Mouse (Mus musculus) liver, adult 2 months (tissue): ENCODE measurements around the gene Sfxn5.

Experiments used
- CTCF ChIP-seq: fragments of 200-500 bp; IDR thresholded peaks from 2 replicates; pipeline ENCODE4 v1.5.1; 2011; ENCODE audit warnings: low read depth, low read length, control low read depth
- POLR2A ChIP-seq: fragments of 200-500 bp; IDR thresholded peaks from 2 replicates; pipeline ENCODE4 v1.6.1; 2011; ENCODE audit warnings: low read length, control low read depth; ENCODE audit not compliant: insufficient read depth; ENCODE audit errors: extremely low read depth

DNA sequence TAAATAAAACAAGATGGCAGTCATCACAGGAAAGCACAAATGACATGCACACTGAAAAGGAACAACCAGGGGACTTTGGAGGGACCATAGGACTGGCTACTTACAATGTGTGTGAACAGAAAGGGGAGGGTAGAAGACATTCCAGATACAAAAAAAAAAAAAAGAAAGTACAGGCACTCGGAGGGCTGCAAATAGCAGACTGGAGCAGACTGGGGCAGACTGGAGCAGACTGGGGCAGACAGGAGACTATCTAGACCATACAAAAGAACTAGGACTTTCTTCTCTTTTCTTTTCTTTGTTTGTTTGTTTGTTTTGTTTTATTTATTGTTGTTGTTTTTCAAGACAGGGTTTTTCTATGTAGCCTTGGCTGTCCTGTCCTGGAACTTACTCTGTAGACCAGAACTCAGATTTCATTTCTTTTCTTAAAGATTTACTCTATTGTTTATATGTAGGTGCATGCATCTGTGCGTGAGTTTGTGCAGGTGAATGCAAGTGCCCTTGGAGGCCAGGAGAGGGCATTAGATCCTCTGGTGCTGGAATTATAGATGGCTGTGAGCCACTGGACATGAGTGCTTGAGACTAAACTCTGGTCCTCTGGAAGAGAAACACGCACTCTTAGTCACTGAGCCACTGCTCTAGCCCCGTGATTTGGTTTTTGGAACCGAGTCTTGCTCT lies 30.1 kb upstream of the Sfxn5 start:
- no peak for TF ChIP-seq CTCF
- TF ChIP-seq POLR2A, result no peak
